Mouse (Mus musculus): Measurements from ENCODE around the gene Gbgt1. TPM values are rescaled to one million over a fixed set of nuclear protein-coding genes. Genes with fewer than 3 reads are reported as not detected.
A peak's percentile ranks its signal among the peaks of the same experiment; 100 is the strongest.

Gene Gbgt1
- total RNA-seq, 4 experiments from 2014 or later: 2.1 to 6.6 (median 3.4) TPM

DNA sequence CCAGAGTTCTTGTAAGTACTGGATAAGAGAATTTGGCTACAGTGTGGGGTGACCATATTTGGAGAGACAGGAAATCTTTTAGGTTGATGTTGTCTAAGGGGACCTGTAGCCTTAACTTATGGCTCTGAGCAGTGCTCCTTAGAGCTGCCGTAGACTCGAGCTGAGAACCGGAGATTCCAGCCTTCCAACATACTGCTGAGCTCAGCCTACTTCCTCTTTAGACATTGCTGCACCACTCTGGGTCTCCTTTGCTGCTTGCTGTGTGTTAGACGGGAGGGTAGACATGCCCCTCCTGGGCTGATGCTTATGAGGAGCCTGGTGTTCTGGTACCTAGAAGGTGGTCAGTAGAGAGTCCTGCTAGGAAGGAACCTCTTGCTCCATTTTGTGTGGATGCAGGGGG is 1.7 kb downstream of the Gbgt1 start:
- DNase-seq (ENCODE audit: low spot score in 2 of 2): no peak

DNA sequence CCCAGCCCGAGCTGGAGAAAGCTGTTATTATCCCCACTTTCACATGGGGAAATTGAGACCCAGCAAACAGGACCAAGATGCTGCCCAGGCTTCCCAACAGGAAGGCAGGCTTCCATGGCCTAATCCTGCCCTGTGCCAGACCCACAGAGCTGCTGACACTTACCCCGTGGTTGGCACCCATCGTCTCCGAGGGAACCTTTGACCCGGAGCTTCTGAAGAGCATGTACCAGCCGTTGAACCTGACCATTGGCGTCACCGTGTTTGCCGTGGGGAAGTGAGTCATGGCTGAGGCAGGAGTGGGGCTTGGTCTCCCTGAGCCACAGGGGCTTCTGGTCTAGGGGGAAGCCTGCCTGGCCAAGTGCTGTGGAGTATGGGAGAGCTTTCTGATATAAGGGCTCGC is 6.3 kb downstream of the Gbgt1 start:
- no peak for DNase-seq (ENCODE audit: low spot score in 2 of 2)

DNA sequence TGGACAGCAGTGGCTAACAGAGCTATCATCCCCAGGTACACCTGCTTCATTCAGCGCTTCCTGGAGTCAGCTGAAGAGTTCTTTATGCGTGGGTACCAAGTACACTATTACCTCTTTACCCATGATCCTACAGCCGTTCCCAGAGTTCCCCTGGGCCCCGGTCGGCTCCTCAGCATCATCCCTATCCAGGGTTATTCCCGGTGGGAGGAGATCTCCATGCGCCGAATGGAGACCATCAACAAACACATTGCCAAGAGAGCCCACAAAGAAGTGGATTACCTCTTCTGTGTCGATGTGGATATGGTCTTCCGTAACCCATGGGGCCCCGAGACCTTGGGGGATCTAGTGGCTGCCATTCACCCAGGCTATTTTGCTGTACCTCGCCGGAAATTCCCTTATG is 8.0 kb downstream of the Gbgt1 start:
- DNase-seq (ENCODE audit: low spot score in 2 of 2): no peak

DNA sequence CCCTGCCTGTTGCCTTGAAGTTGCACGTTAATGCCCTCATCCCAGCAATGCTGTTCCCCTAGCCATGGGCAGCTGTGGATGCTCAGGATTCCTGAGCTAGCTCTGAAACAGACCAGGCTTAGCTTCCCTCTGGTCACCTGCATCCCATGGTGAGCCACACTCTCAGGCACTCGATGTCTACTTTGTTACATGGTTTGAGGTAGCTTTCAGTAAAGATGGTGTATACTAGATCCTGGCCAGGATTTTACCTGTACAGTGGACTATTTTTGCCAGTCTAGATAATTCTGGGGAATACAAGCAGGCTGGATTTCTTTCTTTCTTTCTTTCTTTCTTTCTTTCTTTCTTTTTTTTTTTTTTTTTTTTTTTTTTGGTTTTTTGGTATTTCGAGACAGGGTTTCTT is 9.1 kb downstream of the Gbgt1 start, which contains the start of gene Gm10134:
Gene Gm10134, plus strand, starts transcription at position 301 of the 400 bp plus-strand sequence.
- DNase-seq (ENCODE audit: low spot score in 2 of 2): no peak

DNA sequence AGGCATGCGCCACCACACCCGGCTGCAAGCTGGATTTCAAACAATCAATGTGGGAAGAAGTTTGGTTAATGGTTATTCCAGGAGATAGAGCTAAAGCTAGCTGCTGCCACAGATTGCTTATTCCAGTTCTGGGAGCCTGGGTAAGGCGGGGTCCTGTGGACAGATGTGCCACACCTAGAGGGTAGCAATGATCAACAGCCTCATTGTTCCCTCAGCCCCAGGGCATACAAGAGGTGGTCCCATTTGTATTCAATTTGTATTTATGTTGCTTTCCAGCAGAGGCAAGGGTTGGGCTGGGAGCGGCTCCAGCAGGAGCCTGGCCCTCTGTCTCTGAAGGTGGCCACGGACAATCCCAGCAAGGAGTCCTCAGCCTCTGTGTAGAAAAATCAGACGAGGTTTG is 9.6 kb downstream of the Gbgt1 start:
- DNase-seq (ENCODE audit: low spot score in 2 of 2): no peak

DNA sequence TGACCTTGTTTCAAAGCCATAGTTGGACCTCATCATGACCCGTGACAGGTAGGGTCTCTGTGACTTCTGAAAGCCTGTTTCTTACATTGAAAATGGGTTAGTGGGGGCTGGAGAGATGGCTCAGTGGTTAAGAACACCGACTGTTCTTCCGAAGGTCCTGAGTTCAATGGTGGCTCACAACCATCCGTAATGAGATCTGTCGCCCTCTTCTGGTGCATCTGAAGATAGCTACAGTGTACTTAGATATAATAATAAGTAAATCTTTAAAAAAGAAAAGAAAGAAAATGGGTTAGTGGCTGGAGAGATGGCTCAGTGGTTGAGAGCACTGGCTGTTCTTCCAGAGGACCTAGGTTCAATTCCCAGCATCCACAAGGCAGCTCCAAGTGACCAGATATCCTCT is 14.9 kb downstream of the Gbgt1 start:
- peak; percentile 1 to 3 for DNase-seq (ENCODE audit: low spot score in 2 of 2)

DNA sequence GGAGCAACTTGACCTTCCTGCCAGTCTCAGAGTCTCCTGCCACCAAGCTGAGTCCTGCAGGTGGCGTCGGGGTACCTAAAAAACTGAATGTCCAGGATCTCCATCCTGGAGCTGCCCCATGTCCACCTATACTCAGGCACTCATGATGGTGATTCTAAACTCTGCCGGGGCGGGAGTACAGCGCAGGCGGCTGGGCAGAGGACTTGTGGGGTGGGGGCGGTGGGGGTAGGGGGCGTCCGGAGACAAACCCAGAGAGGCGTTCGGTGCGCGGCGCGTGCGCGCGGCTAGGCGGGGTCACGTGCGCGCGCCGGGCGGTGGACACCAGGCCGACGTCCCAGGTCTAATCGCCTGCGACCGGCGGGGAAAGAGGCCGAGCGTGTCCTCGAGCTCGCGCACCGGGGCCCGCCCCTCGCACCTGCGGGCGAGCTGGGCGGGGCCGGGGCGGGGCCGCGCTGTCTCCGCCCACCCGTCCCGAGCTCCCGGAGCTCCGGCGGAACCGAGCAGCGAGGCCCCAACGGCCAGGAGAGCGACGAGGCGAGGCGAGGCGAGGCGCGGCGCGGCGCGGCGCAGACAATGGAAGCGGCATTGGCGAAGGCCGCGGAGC is 16.2 kb downstream of the Gbgt1 start, which contains the start of gene Ralgds:
Gene Ralgds, plus strand, starts transcription at position 328 of the 604 bp plus-strand sequence.
- DNase-seq (ENCODE audit: low spot score in 2 of 2): peak in 1 of 2 experiments; percentile 12

DNA sequence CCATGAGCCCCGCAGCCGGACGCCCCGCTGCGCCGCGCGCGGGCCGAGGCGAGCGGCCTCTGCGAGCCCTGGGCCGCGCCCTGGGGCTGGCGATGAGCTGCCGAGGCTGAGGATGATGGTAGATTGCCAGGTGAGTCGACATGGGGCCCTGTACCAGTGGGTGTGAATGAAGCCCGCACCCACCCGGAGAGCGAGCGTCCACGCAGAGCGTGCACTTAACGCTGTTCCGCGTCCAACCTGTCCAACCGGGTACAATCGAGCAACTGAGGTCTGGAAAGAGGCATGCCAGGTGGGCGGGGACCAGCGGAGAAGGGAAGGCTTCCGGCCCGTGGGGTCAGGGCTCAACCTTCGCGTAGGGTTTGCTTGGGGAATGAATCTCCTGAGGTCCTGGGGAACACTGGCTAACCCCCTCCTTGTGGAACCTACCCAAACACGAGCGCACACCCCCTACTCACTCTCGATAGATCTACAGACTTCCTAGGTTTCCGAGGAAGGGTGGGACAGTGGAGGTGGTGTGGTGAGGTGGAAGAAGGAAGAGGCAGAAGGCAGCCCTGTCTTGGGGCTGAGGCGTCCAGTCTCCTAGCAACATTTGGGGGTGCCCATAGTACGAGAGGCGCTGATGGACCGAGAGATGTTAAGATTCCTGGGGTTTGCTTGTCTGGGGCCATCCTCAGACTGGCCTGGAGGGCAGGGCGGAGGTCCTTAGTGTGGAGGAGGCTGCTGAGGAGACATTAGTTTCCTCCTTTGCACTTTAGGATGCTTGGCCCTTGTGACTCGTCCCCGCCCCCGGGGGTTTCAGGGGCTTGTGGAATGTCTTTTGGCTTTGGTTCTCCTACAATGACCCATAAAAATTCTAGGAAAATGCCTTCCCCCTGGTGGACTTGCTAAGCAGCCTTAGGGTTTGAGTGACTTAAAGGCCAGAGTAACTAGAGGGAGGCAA is 17.0 kb downstream of the Gbgt1 start:
- DNase-seq (ENCODE audit: low spot score in 2 of 2): peak in 1 of 2 experiments; percentile 17

DNA sequence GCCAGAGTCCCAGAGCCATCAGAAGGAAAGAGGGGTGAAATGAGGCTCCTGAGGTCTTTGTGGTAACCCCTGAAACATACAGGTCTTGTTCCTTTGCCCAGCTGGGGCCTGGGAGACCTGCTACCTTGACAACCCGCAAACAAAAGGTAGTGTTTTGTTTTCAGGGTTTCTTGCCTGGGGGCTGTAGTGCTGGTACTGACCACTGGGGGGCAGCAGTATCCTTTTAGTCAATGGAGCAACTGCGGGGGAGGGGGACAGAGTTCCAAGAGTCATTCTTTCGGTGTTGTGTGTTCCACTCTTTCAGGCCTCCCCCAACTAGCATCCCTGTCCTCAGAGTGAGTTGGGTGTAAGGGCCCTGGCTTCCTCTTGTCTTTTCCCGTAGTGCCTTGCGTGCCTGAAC is 17.8 kb downstream of the Gbgt1 start:
- DNase-seq (ENCODE audit: low spot score in 2 of 2): peak; percentile 81 to 90

DNA sequence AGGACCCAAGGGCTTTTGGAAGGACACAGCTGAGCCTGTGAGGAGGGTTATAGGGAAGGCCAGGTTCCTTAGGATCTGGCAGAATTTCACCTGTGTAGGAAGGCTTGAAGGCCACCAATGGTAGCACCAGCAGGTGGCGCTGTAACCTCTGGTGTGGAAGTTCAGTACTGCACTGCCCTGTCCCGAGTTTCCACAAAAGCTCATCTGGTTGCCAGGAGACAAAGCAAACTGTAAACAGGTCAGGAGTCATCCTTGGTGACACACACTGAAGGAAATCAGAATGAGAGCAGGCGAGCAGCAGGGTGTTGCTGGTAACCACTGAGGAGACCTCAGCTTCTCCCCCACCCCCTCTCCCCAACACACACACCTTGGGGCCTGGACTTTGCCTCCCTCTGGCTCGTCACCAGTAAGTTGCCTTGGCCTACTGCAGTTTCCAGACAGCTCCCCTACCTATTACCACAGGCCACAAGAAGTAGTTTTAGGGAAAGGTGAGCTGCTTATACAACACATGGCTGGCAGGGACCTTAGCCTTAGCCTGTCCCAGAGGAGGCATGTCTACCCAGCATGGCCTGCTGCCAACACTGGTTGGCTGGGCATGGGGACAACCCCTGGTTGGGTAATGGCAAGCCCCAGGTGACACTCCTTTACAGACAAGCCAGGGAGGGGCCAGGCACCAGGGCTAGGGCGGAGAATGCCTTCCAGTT is 20.7 kb downstream of the Gbgt1 start:
- no peak for DNase-seq (ENCODE audit: low spot score in 2 of 2)

DNA sequence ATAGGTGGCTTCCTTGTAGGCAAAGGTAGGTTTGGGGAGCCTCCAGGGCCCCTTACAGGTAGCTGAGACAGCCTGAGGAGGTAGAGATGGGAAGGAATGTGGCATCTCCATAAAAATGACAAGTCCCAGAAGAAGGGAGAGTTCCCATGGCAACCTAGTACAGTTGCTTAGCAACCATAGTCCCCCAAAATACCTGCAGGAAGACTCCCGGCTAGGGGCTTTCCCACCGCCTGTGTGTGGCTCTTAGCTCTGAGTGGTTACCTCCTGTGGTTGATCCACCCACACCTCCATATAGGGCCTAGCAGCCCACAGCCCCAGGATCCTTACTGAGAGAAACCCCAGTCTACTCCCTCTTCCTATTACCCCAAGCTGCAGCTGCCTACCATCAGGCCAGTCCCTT is 21.5 kb downstream of the Gbgt1 start:
- DNase-seq (ENCODE audit: low spot score in 2 of 2): no peak

DNA sequence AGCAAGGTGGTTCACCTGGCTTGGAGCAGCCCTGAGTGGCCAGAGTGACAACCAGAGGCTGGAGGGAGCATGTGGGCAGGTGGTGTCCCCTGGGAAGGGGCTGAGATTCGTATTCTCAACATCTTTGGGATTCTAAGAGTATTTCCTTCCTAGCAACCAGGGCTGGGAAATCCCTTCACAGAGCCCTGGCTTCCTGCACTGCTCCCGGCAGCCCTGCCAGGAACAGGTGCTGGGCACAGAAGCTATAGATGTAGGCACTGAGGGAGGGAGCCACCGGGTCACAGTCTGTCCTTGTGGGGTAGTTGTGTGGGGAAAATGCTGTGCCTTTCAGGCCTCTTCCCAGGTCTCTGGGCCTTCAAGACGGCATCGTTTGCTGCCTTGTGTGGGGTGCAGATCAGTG is 23.9 kb downstream of the Gbgt1 start:
- DNase-seq (ENCODE audit: low spot score in 2 of 2): no peak

DNA sequence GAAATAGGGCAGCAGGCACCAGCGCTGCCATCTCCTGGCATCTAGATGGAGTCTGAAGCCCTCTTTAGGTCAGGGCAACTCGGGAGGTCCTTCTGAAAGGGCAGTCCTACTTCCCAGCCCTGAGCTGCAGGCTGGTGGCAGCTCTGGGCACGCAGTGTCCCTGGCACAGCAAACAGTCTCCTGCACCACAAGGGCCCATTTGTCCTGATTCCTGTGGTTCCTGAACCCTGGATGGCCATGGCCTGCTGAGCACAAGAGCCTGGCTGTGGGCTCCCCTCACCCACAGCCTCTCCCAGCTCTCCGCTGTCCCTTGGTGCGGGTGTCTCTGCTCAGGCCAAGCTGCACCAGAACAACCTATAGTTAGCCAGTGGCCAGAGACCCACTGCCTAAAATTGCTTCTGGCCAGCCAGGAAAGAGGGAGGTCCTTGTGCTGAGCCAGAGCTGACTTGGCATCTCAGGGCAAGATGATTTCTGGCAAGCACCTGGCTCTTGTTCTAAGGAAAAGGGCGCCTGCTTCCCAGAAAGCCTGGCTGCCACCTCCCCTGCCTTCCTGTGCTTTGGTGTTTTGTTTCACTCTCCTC is 25.0 kb downstream of the Gbgt1 start:
- DNase-seq (ENCODE audit: low spot score in 2 of 2): peak; percentile 79 to 82

DNA sequence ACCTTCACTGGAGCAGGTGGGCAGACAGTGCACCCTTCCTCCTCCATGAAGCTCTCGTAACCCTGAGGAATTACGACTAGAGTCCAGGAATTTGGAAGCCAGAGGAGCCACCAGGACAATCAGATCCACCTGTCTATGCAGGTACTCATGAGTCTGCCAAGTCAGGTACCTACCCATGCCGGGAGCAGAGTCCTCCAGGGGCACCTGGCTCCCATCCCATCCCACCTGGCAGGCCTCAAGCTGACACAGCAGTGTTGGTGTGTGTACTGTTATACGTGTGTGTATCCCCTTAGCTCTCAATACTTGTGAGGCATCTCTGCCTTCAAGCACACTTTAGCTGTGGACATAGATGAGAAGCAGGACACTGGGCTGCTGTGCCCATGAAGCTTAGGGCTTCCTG is 25.5 kb downstream of the Gbgt1 start:
- no peak for DNase-seq (ENCODE audit: low spot score in 2 of 2)

DNA sequence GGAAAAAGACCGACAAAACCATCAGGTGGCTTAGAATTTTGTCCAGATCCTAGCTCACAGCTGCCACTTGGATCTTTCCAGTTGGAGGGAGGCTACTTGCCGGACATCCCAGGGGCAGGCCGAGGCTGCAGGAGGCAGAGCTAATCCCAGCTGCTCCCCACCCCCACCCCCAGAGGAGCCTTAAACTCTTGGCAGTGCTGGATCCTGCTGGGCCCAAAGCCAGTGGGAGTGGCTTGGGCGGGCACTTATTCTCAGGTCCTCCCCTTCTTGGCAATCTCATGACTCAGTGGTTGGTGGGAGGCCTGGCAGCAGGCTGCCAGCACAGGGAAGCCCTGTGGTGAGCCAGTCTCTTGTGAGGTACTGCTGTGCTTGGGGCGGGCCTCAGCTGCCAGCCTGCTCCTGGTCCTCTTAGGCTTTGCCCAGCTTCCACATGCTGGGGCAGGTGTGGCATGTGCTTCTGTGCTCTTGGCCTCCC is 27.0 kb downstream of the Gbgt1 start:
- DNase-seq (ENCODE audit: low spot score in 2 of 2): peak; percentile 90 to 91

DNA sequence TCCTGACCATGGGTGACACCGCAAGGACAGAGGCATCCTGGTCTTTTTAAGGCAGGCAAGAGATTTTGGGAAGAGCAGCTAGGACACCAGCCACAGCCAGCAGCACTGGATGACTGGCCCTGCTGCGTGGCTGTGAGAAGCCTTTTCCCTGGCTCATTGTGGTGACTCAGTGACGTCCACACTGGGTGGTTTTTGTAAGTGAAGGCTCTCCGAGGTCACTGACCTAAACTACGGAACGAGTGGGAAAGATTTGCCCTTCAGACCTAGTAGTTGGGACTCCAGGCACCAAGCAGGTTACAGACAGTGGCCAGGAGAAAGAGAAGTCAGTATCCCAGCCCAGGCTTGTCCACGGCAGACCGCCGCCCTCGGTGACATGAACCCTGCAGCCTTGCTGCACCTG is 27.7 kb downstream of the Gbgt1 start:
- DNase-seq (ENCODE audit: low spot score in 2 of 2): no peak

DNA sequence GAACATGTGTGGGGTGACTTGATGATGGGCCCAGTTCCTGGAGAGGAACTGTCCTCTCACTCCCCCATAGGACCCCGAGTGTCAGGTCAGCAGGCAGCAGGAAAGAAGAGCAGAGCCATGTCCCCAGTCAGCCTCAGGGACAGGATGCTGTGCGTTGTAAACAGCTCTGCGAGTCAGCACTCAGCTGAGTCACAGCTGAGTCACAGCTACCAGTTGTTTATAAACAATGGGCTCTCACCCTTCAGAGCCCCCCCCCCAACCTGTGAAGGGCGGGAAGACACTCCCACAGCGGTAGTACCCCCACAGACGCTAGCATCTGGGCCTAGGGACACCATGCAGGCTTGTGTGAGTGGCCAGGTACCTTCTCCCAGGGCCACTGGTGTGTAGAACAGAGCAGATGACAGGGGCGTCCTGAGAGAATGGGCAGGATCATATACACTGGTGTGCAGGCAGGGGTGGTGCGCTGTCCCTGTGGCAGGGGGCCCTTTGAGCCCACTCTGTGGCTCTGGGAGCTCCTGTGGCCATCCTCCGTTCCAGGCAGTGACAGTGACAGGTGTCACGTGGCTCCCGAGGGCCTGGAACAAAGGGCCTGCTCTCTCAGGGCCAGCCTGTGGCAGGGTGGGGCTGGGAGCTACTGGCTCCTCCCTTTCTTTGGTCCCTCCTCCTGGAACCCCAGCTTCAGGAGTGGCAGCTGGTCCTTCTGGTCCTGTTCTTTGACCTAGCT is 28.7 kb downstream of the Gbgt1 start:
- peak in 1 of 2 experiments; percentile 81 for DNase-seq (ENCODE audit: low spot score in 2 of 2)

DNA sequence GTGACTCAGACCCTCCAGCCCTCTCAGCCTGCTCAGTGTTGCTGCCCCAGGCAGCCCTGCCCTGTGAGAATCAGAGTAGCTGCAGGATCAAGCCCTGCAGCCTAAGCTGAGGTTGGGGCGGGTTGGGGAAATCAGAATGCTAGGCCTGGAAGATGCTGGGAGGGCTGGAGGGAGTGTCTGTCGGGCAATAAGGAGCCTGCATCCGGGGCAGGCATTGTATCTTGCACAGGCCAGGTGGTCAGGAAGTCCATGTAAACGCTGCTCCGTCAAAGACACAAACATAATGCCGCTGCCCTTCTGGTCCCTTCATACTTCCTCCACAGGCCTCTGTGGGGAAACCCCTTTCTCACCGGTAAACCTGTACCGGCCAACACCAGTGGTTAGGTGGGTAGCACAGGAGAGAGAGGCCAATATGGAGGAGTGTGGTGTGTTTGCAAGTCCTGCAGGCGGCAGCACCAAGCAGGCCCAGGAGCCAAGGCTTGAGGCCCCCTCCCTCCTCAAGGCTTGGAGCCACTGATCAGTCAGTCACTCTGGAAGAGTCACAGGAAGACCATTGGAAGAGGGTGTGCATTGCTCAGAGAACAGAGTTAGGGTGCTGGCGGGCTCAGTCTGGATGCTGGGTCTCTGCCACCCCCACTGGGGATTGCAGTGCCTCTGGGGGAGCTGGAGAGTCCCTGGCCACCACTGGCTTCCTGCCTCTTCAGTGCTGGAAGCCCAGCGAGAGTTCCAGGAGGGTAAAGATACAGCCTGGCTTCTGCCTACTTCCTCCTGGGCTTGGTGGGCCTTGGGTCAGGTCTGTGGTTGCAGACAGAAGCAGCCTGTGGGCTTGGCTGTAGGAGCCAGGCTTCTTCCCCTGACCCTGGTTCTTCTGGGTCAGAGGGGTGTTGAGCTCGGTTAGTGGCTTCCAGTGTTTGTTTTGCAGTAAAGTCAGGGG is 29.5 kb downstream of the Gbgt1 start:
- DNase-seq (ENCODE audit: low spot score in 2 of 2): no peak

DNA sequence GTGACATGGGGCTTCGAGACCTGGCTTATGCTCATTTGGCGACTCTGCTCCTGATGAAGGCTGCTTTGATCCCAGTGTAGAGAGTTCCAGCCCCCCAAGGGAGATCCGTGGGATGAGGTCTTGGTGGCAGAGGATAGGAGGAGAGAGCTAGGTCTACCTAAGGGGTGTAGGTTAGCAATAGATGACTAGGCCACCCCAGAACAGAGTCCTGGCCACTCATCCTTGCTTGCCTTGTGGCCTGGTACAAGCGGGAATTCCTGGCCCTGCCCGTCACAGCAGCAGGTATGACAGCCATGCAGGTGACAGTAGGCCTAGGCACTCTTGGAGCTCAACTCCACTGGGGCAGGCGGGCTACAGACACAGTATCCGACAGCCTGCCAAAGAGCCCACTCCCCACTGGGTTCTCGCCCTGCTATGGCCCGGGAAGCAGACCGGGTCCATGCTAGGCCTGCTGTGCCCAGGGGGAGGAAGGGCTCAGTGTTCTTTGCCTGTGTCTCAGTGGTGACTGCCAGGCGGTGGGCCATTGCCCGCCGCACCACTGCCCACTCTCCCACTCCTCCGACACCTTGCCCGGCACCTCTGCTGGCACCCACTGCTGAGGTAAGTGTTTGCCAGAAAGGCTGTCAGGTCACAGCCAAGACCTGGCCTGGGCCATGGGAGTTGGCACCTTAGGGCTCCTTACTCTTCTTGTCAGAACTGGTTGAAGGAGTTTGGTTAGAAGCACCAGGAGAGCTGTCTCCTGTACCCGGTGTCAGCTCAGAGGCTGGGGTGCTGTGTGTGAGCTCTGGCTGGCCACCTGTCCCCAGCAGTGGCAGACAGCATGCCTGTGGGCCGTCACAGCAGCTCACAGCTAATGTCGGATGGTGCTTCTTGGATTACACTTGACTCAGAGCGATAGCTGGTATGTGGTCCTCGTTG is 31.0 kb downstream of the Gbgt1 start:
- no peak for DNase-seq (ENCODE audit: low spot score in 2 of 2)
